Mouse (Mus musculus) forebrain, embryonic 12.5 days (tissue): ENCODE results near the gene Cdc25b. TPM values are rescaled to one million over a fixed set of nuclear protein-coding genes. Genes with fewer than 3 reads are reported as not detected.
A peak's percentile ranks its signal among the peaks of the same experiment; 100 is the strongest.

Source experiments
- ATAC-seq: fragments of 200-750 bp; cut with Nextera tagmentation; 2 replicates; pipeline ENCODE4 v1.8.0; 2017; ENCODE audit warnings: moderate TSS enrichment; ENCODE audit not compliant: low FRiP score
- H3K27ac ChIP-seq: fragments of 300-500 bp; sonication (generic); 2 replicates; pipeline ENCODE4 v1.5.1; 2016; ENCODE audit warnings: mild to moderate bottlenecking
- H3K27me3 ChIP-seq: fragments of 300-500 bp; sonication (generic); 2 replicates; pipeline ENCODE4 v1.6.1; 2016; ENCODE audit warnings: mild to moderate bottlenecking
- H3K36me3 ChIP-seq: fragments of 300-500 bp; sonication (generic); replicated peaks from 2 replicates; pipeline ENCODE4 v1.6.1; 2016; ENCODE audit warnings: mild to moderate bottlenecking
- H3K4me1 ChIP-seq: fragments of 300-500 bp; sonication (generic); 2 replicates; pipeline ENCODE4 v1.6.1; 2016
- H3K4me2 ChIP-seq: fragments of 300-500 bp; sonication (generic); 2 replicates; pipeline ENCODE4 v1.6.1; 2016; ENCODE audit warnings: mild to moderate bottlenecking, moderate library complexity
- H3K4me3 ChIP-seq: fragments of 300-500 bp; sonication (generic); replicated peaks from 2 replicates; pipeline ENCODE4 v1.5.1; 2016; ENCODE audit warnings: mild to moderate bottlenecking
- H3K9ac ChIP-seq: fragments of 300-500 bp; sonication (generic); 2 replicates; pipeline ENCODE4 v1.6.1; 2016; ENCODE audit warnings: mild to moderate bottlenecking
- H3K9me3 ChIP-seq: fragments of 300-500 bp; sonication (generic); 2 replicates; pipeline ENCODE4 v1.6.1; 2016
- WGBS: fragments of 180-500 bp; shearing (Covaris S2); methylation state at CpG from one replicate; pipeline ENCODE4 v1.1.7; 2016; 5-methylcytosine and 5-hydroxymethylcytosine counted together
- polyA plus RNA-seq: library from polyadenylated mRNA; unstranded; fragments of >200 nt; fragmentation: Nextera tagmentation; extraction: Ambion mirVana; gene quantifications from 2 replicates; pipeline ENCODE4 v1.2.1, GENCODE M21; 2016

The Cdc25b gene
- polyA plus RNA-seq, 1 experiment from 2014 or later: 73.1 TPM

GRCm38 (mm10) chr2:131203816-131204409 is 17.2 kb downstream of the Cdc25b start:
- Histone ChIP-seq H3K4me2 (no peak overlapping the region), H3K27me3 (no peaks in the 10 kb centered on the region), H3K36me3 (peaks cover 15% of the 10 kb centered on the region; the same call in 1 of the 2 replicates), H3K27ac (no peak overlapping the region), H3K9me3 (no peaks in the 10 kb centered on the region), H3K4me1 (no peaks in the 10 kb centered on the region), H3K4me3 (no peak overlapping the region), H3K9ac (no peak overlapping the region)
- no peak for ATAC-seq
- WGBS: 89% methylated on average over 6 of the region's 6 CpGs

GRCm38 (mm10) chr2:131204410-131204981 is 17.7 kb downstream of the Cdc25b start:
- H3K4me3 ChIP-seq: no peak overlapping the region
- no peak overlapping the region for H3K9ac ChIP-seq
- no peak overlapping the region for H3K27ac ChIP-seq
- no peak for ATAC-seq
- H3K27me3 ChIP-seq: no peaks in the 10 kb centered on the region
- peaks cover 4% of the 10 kb centered on the region for H3K4me1 ChIP-seq
- no peak overlapping the region for H3K4me2 ChIP-seq
- 69% methylated on average over 7 of the region's 7 CpGs for WGBS
- no peaks in the 10 kb centered on the region for H3K9me3 ChIP-seq
- H3K36me3 ChIP-seq: peaks cover 12% of the 10 kb centered on the region; the same call in 1 of the 2 replicates

- no peak overlapping the region for H3K4me2 ChIP-seq
- H3K36me3 ChIP-seq: 0 out of 2 replicates have a peak, but pooled peaks cover 4% of the 10 kb centered on the region
- H3K27ac ChIP-seq: no peak overlapping the region
- H3K9me3 ChIP-seq: no peaks in the 10 kb centered on the region
- WGBS: 89% methylated on average over 8 of the region's 8 CpGs
- H3K27me3 ChIP-seq: no peaks in the 10 kb centered on the region
- H3K9ac ChIP-seq: no peak overlapping the region
- peaks cover 7% of the 10 kb centered on the region for H3K4me1 ChIP-seq
- no peak overlapping the region for H3K4me3 ChIP-seq
- ATAC-seq: no peak
Observed at GRCm38 (mm10) chr2:131205521-131206182, 18.9 kb downstream of the Cdc25b start.

- H3K4me1 ChIP-seq: peaks cover 13% of the 10 kb centered on the region
Observed at GRCm38 (mm10) chr2:131206778-131207177, 20.0 kb downstream of the Cdc25b start, which contains the start of gene Ap5s1. TSS of gene Ap5s1 (plus strand) at chr2:131207078.

GRCm38 (mm10) chr2:131208356-131208755 is 21.6 kb downstream of the Cdc25b start:
- H3K4me2 ChIP-seq: no peak overlapping the region
- peaks cover 10% of the 10 kb centered on the region; the same call in 1 of the 2 replicates for H3K36me3 ChIP-seq
- H3K4me1 ChIP-seq: peaks cover 13% of the 10 kb centered on the region
- WGBS: 85% methylated on average over 2 of the region's 2 CpGs
- H3K27ac ChIP-seq: no peak overlapping the region
- no peak overlapping the region for H3K9ac ChIP-seq
- no peak for ATAC-seq
- H3K27me3 ChIP-seq: no peaks in the 10 kb centered on the region
- H3K9me3 ChIP-seq: no peaks in the 10 kb centered on the region
- no peak overlapping the region for H3K4me3 ChIP-seq

More at GRCm38 (mm10) chr2:131206778-131207177, 20.0 kb downstream of the Cdc25b start, which contains the start of gene Ap5s1:
- H3K9me3 ChIP-seq: no peaks in the 10 kb centered on the region
- no peaks in the 10 kb centered on the region for H3K27me3 ChIP-seq
- no peak for ATAC-seq
- no peak within 1 kb of the TSS for H3K9ac ChIP-seq
- no peaks in the 10 kb centered on the region for H3K36me3 ChIP-seq
- H3K27ac ChIP-seq: no peak within 1 kb of the TSS
- no peak within 1 kb of the TSS for H3K4me2 ChIP-seq
- H3K4me3 ChIP-seq: no peak within 1 kb of the TSS
- 85% methylated on average over 4 of the region's 4 CpGs for WGBS

- peak overlapping the region; percentile 55 for H3K4me3 ChIP-seq
- ATAC-seq: no peak; the same call in none of the 2 replicates
- 80% methylated on average over 4 of the region's 4 CpGs for WGBS
Observed at GRCm38 (mm10) chr2:131209125-131209795, 22.5 kb downstream of the Cdc25b start.

GRCm38 (mm10) chr2:131209969-131210792 is 23.4 kb downstream of the Cdc25b start:
- H3K4me3 ChIP-seq: peak overlapping the region; percentile 55
- 2% methylated on average over 50 of the region's 50 CpGs for WGBS
- ATAC-seq: peak; percentile 97
- H3K27ac ChIP-seq: peak overlapping the region; percentile 88
- H3K9me3 ChIP-seq: no peaks in the 10 kb centered on the region
- H3K36me3 ChIP-seq: peaks cover 14% of the 10 kb centered on the region; the same call in 1 of the 2 replicates
- H3K4me1 ChIP-seq: peaks cover 13% of the 10 kb centered on the region
- H3K27me3 ChIP-seq: no peaks in the 10 kb centered on the region
- peak overlapping the region; percentile 65 for H3K4me2 ChIP-seq
- peak overlapping the region; percentile 64 for H3K9ac ChIP-seq

More at GRCm38 (mm10) chr2:131209125-131209795, 22.5 kb downstream of the Cdc25b start:
- peak overlapping the region; percentile 65 for H3K4me2 ChIP-seq
- H3K36me3 ChIP-seq: peaks cover 14% of the 10 kb centered on the region; the same call in 1 of the 2 replicates
- H3K9ac ChIP-seq: peak overlapping the region; percentile 64
- no peaks in the 10 kb centered on the region for H3K9me3 ChIP-seq
- peaks cover 13% of the 10 kb centered on the region for H3K4me1 ChIP-seq
- H3K27me3 ChIP-seq: no peaks in the 10 kb centered on the region
- peak overlapping the region; percentile 88 for H3K27ac ChIP-seq

- H3K27me3 ChIP-seq: no peaks in the 10 kb centered on the region
- H3K4me2 ChIP-seq: peak overlapping the region; percentile 65
- H3K27ac ChIP-seq: no peak overlapping the region
- no peaks in the 10 kb centered on the region for H3K9me3 ChIP-seq
- H3K4me3 ChIP-seq: peak overlapping the region; percentile 55
- H3K9ac ChIP-seq: peak overlapping the region; percentile 64
- WGBS: 75% methylated on average over 9 of the region's 9 CpGs
- peaks cover 14% of the 10 kb centered on the region; the same call in 1 of the 2 replicates for H3K36me3 ChIP-seq
- H3K4me1 ChIP-seq: peaks cover 13% of the 10 kb centered on the region
- ATAC-seq: no peak
Observed at GRCm38 (mm10) chr2:131211026-131211615, 24.4 kb downstream of the Cdc25b start.

- H3K27me3 ChIP-seq: no peaks in the 10 kb centered on the region
- no peak overlapping the region for H3K4me3 ChIP-seq
- peaks cover 13% of the 10 kb centered on the region for H3K4me1 ChIP-seq
- peaks cover 14% of the 10 kb centered on the region; the same call in 1 of the 2 replicates for H3K36me3 ChIP-seq
- H3K9ac ChIP-seq: no peak overlapping the region
- no peak overlapping the region for H3K27ac ChIP-seq
- no peak overlapping the region for H3K4me2 ChIP-seq
- H3K9me3 ChIP-seq: no peaks in the 10 kb centered on the region
- ATAC-seq: no peak
- 86% methylated on average over 7 of the region's 7 CpGs for WGBS
Observed at GRCm38 (mm10) chr2:131213773-131214172, 27.0 kb downstream of the Cdc25b start.

GRCm38 (mm10) chr2:131215941-131216858 is 29.5 kb downstream of the Cdc25b start:
- 90% methylated on average over 7 of the region's 7 CpGs for WGBS
- H3K27ac ChIP-seq: no peak overlapping the region
- H3K4me1 ChIP-seq: peaks cover 2% of the 10 kb centered on the region

More at GRCm38 (mm10) chr2:131215941-131216858, 29.5 kb downstream of the Cdc25b start:
- Histone ChIP-seq H3K36me3 (peaks cover 14% of the 10 kb centered on the region; the same call in 1 of the 2 replicates), H3K9ac (no peak overlapping the region), H3K4me2 (no peak overlapping the region), H3K9me3 (no peaks in the 10 kb centered on the region), H3K4me3 (no peak overlapping the region), H3K27me3 (no peaks in the 10 kb centered on the region)
- no peak for ATAC-seq
